Comparison of ENCODE assay signal across 8 mouse cellular contexts in genomic region chr2:145168405-145168971, GRCm38 (mm10). TPM values are rescaled to one million over a fixed set of nuclear protein-coding genes. Genes with fewer than 3 reads are reported as not detected.
A peak's percentile ranks its signal among the peaks of the same experiment; 100 is the strongest.
DNase-seq lines count a peak whose midpoint lies in the region; ATAC-seq and TF ChIP-seq lines count a peak whose summit lies in the region.

No protein-coding gene starts in this region.

- DNase-seq in heart, adult 8-10 months (ENCODE audit: low spot score) = no peak
- DNase-seq in forebrain, embryonic 14.5 days (ENCODE audit: low spot score) = peak; percentile 8
- DNase-seq in limb, embryonic 14.5 days (ENCODE audit: low spot score) = no peak
- no peak for DNase-seq in testis, postnatal 14 days (ENCODE audit: low spot score)
- no peak for DNase-seq in frontal cortex, postnatal 25 days (ENCODE audit: low spot score in 2 of 2)

- 0 out of 2 replicates have a peak overlapping the region, but pooled peaks have one; percentile 71 for H3K27ac ChIP-seq in heart, embryonic 13.5 days (replicated peaks)
- peak overlapping the region; percentile 88; the same call in 1 of the 2 replicates for H3K27ac ChIP-seq in forebrain, embryonic 14.5 days (ENCODE audit: low read depth, low read length)
- no peak overlapping the region for H3K27ac ChIP-seq in limb, embryonic 14.5 days (replicated peaks; ENCODE audit: low read depth, low read length)
- peak overlapping the region; percentile 44; the same call in 1 of the 2 replicates for H3K27ac ChIP-seq in small intestine, adult 2 months (ENCODE audit: insufficient read depth, low read depth, low read length)

- no peaks in the 10 kb centered on the region for H3K9me3 ChIP-seq in heart, embryonic 13.5 days
- no peaks in the 10 kb centered on the region for H3K9me3 ChIP-seq in E14TG2a.4 (ENCODE audit: low read length)
- no peaks in the 10 kb centered on the region for H3K9me3 ChIP-seq in forebrain, embryonic 14.5 days (replicated peaks; ENCODE audit: control insufficient read depth, low read length)
- H3K9me3 ChIP-seq in limb, embryonic 14.5 days (ENCODE audit: control insufficient read depth, low read length) = no peaks in the 10 kb centered on the region

- peak; percentile 22; the same call in 1 of the 2 replicates for ATAC-seq in heart, embryonic 13.5 days (ENCODE audit: extremely low read depth, insufficient number of reproducible peaks, low FRiP score, low TSS enrichment)
- no peak; the same call in 1 of the 2 replicates for ATAC-seq in forebrain, embryonic 14.5 days
- ATAC-seq in limb, embryonic 14.5 days (ENCODE audit: low FRiP score, low read depth) = peak; percentile 9; the same call in 1 of the 2 replicates

- no peak for TF ChIP-seq POLR2A in limb, embryonic 14.5 days (IDR thresholded peaks at IDR 0.05; ENCODE audit: borderline replicate concordance, extremely low read depth, insufficient read depth, insufficient read length)
- TF ChIP-seq POLR2A in small intestine, adult 2 months (IDR thresholded peaks at IDR 0.05; ENCODE audit: low read depth, low read length) = no peak

- H3K4me2 ChIP-seq in heart, embryonic 13.5 days = peak overlapping the region; percentile 88
- H3K4me2 ChIP-seq in forebrain, embryonic 14.5 days (ENCODE audit: low read length) = peak overlapping the region; percentile 87
- H3K4me2 ChIP-seq in limb, embryonic 14.5 days (replicated peaks; ENCODE audit: low read depth, low read length, severe bottlenecking) = peak overlapping the region; percentile 92

- peaks cover 13% of the 10 kb centered on the region for H3K4me1 ChIP-seq in heart, embryonic 13.5 days
- peaks cover 11% of the 10 kb centered on the region; the same call in 1 of the 2 replicates for H3K4me1 ChIP-seq in E14TG2a.4 (replicated peaks; ENCODE audit: low read depth, low read length)
- 0 out of 2 replicates have a peak, but pooled peaks cover 3% of the 10 kb centered on the region for H3K4me1 ChIP-seq in forebrain, embryonic 14.5 days (ENCODE audit: control insufficient read depth, insufficient read depth, low read length)
- 0 out of 2 replicates have a peak, but pooled peaks cover 7% of the 10 kb centered on the region for H3K4me1 ChIP-seq in limb, embryonic 14.5 days (ENCODE audit: control insufficient read depth, insufficient read depth, low read length)
- 0 out of 2 replicates have a peak, but pooled peaks cover 3% of the 10 kb centered on the region for H3K4me1 ChIP-seq in small intestine, adult 2 months (ENCODE audit: control insufficient read depth, insufficient read depth, insufficient read length, low read length)

- peak overlapping the region; percentile 89 for H3K9ac ChIP-seq in heart, embryonic 13.5 days
- peak overlapping the region; percentile 78 for H3K9ac ChIP-seq in forebrain, embryonic 14.5 days (ENCODE audit: low read length)
- H3K9ac ChIP-seq in limb, embryonic 14.5 days (ENCODE audit: low read depth, low read length, severe bottlenecking) = peak overlapping the region; percentile 74

- peaks cover 20% of the 10 kb centered on the region for H3K27me3 ChIP-seq in heart, embryonic 13.5 days (replicated peaks)
- H3K27me3 ChIP-seq in E14TG2a.4 (ENCODE audit: insufficient read depth, low read length) = peaks cover 55% of the 10 kb centered on the region
- H3K27me3 ChIP-seq in forebrain, embryonic 14.5 days (replicated peaks; ENCODE audit: control insufficient read depth, insufficient read depth, low read length) = no peaks in the 10 kb centered on the region
- H3K27me3 ChIP-seq in limb, embryonic 14.5 days (ENCODE audit: control insufficient read depth, insufficient read depth, low read length) = peaks cover 12% of the 10 kb centered on the region
- peaks cover 6% of the 10 kb centered on the region for H3K27me3 ChIP-seq in small intestine, adult 2 months (ENCODE audit: control insufficient read depth, insufficient read depth, low read length)

- 8% methylated on average over 9 of the region's 10 CpGs for WGBS in heart, embryonic 13.5 days
- 11% methylated on average over 10 of the region's 10 CpGs for WGBS in forebrain, embryonic 14.5 days
- 11% methylated on average over 10 of the region's 10 CpGs for whole genome bisulfite sequencing in limb, embryonic 14.5 days
- WGBS in small intestine, adult 2 months = 10% methylated on average over 10 of the region's 10 CpGs

- no peak for TF ChIP-seq CTCF in E14TG2a.4 (conservative IDR thresholded peaks at IDR 0.05; ENCODE audit: low read length)
- TF ChIP-seq CTCF in small intestine, adult 2 months (IDR thresholded peaks at IDR 0.05; ENCODE audit: extremely low read depth, insufficient read length, insufficient replicate concordance, low read depth, low read length) = no peak

- H3K4me3 ChIP-seq in heart, embryonic 13.5 days = peak overlapping the region; percentile 78
- H3K4me3 ChIP-seq in E14TG2a.4 (replicated peaks; ENCODE audit: low read length) = peak overlapping the region; percentile 77
- peak overlapping the region; percentile 70 for H3K4me3 ChIP-seq in forebrain, embryonic 14.5 days (ENCODE audit: low read depth, low read length)
- peak overlapping the region; percentile 69 for H3K4me3 ChIP-seq in limb, embryonic 14.5 days (replicated peaks; ENCODE audit: low read length)
- H3K4me3 ChIP-seq in small intestine, adult 2 months (ENCODE audit: low read depth, low read length) = peak overlapping the region; percentile 62

- H3K36me3 ChIP-seq in heart, embryonic 13.5 days = no peaks in the 10 kb centered on the region
- H3K36me3 ChIP-seq in E14TG2a.4 (ENCODE audit: insufficient read depth, low read length) = no peaks in the 10 kb centered on the region
- no peaks in the 10 kb centered on the region for H3K36me3 ChIP-seq in forebrain, embryonic 14.5 days (ENCODE audit: control insufficient read depth, insufficient read depth, low read length)
- H3K36me3 ChIP-seq in limb, embryonic 14.5 days (ENCODE audit: control insufficient read depth, insufficient read depth, low read length) = no peaks in the 10 kb centered on the region
- no peaks in the 10 kb centered on the region for H3K36me3 ChIP-seq in small intestine, adult 2 months (ENCODE audit: control insufficient read depth, insufficient read depth, low read length)

RNA-seq across cellular contexts. Expression of gene Slc24a3, which starts 0.9 kb away (rescaled TPM):
- 1.6 TPM in 2 replicates for polyA plus RNA-seq in heart, embryonic 13.5 days (2015; fragmentation: Nextera tagmentation; extraction: Ambion mirVana)
- 1 to 10 TPM; 1.7 to 2.4 (median 2.0) TPM for total RNA-seq in heart, adult 8-10 months (2022)
- polyA plus RNA-seq in forebrain, embryonic 14.5 days (2014; fragmentation: Nextera tagmentation; extraction: Ambion mirVana) = 3.1 and 5.2 TPM in 2 replicates
- 7.4 and 7.9 TPM in 2 replicates for polyA plus RNA-seq in limb, embryonic 14.5 days (2012; rRNA removed)
- 4.5 and 4.7 TPM in 2 replicates for polyA plus RNA-seq in limb, embryonic 14.5 days (2014; fragmentation: Nextera tagmentation; extraction: Ambion mirVana)
- 6.1 and 6.3 TPM in 2 replicates for polyA plus RNA-seq in small intestine, adult 2 months (2012; rRNA removed)
